Mouse (Mus musculus) retina, embryonic 14.5 days (tissue): ENCODE measurements around the gene Abl1.
A peak's percentile ranks its signal among the peaks of the same experiment; 100 is the strongest.

Experiments
- DNase-seq: peaks from one replicate; pipeline ENCODE4 v3.0.0-alpha.2; 2015; ENCODE audit warnings: low spot score

The Abl1 gene

DNA sequence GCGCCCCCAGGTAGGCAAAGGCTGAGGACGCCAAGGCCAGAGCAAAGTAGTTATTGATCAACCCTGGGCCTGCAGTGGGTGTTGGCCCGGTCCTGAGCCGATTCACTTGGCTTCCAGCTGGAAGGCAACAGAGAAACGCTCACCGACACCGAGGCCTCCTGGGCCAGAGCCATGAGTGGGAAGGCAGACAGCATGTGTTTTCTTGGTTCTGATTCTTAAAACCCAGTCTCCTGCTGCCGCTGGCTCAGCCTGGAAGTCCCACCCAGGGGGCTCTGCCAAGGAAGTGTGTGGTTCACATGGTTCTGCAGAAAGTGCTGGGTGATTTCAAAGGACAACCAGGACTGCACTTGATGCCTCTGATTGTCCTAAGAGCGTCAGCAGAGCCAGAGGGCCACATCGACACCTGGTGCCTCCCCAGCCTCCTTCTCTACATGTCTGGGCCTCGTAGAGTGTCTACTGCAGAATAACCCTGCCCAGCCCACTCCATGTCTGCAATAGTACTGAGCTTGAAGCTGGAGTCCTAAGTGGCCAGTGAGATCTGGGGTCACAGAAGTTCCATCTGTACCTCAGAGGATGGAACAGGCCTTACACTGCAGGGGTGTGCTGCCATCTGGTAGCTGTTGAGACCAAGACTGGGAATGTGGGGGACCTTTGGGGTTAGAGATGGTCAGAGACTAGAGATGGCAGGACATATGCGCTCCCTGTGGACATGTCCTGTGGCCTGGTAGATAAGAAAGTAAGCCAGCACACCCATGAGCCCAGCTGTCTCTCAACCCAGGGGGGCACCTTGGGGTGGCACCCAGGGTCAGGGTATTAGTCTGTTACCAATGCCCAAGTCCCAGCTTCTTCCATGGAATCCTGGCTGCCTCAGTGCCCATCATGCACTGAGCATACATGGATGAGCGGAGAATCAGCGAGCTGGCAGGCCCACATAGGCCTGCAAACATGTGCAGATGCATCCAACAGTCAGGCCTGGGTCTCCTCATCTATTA is 138.2 kb downstream of the Abl1 start:
- DNase-seq: no peak

DNA sequence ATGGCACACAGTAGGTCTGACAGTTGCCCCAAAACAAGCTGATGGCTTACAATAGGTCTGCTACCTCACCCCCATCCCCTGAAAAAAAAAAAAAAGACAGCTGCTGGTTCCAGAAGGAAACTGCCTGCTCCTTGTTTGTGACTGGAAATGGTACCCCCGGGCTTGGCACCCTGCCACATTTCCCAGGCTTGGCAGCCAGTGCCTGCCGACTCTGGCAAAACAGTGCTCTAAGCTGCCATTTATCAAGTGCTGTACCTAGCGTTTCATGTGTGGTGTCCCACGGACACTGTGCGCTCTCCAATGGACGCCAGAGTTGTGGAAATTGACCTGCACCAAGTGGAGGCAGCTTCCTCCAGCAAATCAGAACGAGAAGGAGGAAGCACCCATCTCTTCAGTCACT is 139.7 kb downstream of the Abl1 start:
- no peak for DNase-seq

DNA sequence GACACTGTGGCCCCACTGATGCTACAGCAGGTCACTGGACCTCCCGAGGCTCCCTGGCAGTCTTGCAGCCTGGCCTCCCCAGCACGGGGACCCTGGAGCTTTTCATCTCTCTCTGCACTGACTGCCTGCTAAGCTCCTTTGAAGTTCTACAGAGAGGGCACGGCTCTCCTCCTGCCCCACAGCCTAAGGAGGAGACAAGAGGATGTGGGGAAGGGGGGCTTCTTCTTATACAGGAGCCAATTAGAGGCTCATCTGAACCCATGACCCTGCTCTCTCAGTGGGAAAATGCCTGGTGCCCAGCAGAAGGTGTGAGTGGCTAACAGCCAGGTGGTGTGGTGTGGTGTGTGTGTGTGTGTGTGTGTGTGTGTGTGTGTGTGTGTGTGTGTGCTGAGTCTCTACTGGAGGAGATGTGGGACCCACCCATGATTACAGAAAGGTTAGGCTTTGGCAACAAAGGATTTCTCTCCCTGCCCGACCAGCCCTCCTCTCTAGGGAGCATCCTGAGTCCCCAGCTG is 140.2 kb downstream of the Abl1 start:
- DNase-seq: no peak

DNA sequence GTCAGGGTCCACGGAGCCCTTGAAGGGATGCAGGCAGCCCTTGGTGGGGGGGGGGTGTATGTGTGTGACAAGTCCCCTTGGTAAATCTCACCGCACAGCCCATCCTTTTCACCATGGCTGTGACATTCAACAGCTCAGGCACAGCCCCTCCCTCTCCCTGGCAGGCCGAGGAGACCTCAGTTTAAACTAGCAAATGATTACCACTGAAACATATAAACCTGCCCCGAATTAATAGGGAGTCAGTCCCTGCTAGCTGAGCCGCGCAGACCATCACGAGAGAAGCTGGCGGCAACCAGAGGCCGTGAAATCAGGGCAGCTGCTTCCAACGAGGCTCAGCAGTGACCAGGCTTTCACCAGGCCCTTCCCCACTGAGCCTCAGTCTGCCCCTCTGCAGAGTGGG is 147.9 kb downstream of the Abl1 start:
- no peak for DNase-seq

DNA sequence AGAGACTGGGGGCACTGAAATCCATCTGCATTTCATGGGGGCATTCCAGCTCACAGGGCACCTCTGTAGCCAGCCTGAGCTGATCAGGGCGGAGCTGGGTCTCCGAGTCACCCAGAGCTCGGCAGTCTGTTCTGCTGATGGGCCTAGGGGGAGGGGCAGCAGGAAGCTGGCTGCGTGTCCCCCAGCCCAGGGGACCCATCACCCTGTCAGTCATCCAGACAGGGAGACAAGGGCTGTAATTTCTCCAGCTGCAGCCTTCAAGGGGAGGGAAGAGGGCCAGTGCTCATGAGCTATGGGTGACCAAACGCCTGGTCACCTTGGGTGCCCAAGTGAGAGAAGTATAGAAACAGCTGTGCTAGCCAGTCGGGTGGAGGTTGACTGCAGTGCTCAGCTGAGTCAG is 148.8 kb downstream of the Abl1 start:
- no peak for DNase-seq

DNA sequence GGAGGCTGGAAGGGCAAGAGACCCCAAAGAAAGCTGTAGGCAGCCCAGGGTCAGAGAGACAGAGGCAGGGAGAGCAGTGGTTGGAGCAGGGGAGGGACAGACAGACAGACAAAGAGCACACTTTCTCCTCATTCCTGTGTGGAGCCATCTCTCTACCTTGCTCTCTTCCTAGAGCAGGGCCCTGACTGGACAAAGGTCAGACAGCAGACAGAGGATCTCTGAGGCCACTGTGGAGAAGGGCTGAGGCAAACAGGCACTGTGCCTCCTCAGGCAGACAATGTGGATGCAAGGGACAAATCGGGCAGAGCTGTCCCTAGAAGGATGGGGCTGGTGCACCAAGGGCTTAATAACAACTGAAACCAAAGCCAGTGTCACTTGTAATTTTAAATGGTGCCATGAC is 150.7 kb downstream of the Abl1 start:
- no peak for DNase-seq

DNA sequence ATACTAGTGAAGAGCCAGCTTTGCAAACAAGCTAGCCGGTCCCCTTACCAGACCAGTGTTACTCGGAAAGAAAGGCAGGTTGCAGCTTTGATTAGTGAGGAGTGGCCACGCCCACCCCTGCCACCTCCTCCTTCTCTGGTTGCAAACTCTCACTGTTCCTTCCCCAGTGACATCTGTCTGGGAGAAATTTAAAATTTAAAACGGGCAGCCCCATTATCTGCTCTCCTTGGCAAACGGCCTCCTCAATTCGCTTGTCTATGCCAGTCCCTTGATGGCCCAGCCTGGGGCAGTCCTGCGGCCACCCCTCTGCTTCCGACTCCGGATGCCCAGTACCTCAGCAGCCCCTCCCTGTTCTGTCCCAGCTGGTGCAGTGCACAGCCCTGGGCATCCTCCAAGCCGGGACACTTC is 156.6 kb downstream of the Abl1 start:
- DNase-seq: no peak

DNA sequence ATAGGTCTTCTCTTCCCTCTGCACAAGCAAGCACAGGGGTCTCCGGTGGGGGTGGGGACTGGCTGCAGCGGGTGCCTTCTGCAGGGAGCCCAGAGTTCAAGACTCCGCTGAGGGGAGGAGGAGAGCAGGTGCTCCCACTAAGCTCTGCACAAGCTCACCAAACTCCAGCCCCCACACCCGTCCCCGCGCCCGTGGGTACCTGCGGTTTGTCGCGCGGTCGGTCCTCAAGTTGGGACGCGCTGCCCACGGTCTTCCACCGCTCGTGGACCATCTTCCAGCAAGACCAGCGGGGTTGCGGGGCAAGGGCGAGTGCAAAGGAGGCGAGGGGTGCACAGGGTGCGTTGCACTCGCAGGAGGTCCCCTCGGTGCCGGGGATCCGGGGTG is 157.3 kb downstream of the Abl1 start:
- DNase-seq: no peak

DNA sequence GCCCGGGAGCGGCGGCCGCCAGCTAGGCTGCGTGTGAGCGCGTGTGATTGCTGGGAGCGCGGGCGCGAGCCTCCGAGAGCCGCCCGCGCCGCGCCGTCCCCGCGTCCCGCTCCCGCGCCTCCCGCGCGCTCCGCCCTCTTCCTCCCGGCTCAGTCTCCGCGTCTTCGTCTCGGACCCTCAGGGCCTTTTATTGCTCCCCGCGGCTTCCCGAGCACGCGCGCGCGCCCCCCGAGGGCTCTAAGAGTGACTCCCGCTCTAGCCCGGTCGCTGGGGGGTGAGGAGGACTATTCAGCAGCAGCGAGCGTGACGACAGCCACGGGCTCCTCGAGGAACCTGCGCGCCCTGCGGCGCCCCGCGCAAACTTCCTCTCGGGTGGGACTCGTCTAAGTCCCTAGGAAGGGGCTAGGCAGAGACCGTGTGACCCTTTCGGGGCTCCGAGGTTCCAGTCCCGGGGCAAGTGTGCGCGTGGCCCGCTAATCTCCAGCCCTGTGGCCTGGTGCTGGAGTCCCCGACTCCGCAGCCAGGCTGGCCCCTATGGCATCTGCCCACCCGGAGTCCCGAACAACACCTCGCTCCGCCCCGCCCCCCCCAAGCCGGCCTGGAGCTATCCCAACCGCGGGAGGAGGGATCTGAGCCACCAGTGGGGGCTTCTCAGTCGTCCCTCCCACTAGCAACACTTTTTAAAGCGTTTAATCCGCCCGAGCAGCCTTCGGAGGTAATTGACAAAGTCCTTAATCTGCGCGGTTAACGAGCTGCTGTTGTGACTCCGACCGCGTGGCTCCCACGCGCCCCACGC is 157.9 kb downstream of the Abl1 start, which contains the start of gene Fibcd1:
Gene Fibcd1, minus strand, starts transcription at position 110 of the 796 bp plus-strand sequence.
- peak; percentile 50 for DNase-seq

DNA sequence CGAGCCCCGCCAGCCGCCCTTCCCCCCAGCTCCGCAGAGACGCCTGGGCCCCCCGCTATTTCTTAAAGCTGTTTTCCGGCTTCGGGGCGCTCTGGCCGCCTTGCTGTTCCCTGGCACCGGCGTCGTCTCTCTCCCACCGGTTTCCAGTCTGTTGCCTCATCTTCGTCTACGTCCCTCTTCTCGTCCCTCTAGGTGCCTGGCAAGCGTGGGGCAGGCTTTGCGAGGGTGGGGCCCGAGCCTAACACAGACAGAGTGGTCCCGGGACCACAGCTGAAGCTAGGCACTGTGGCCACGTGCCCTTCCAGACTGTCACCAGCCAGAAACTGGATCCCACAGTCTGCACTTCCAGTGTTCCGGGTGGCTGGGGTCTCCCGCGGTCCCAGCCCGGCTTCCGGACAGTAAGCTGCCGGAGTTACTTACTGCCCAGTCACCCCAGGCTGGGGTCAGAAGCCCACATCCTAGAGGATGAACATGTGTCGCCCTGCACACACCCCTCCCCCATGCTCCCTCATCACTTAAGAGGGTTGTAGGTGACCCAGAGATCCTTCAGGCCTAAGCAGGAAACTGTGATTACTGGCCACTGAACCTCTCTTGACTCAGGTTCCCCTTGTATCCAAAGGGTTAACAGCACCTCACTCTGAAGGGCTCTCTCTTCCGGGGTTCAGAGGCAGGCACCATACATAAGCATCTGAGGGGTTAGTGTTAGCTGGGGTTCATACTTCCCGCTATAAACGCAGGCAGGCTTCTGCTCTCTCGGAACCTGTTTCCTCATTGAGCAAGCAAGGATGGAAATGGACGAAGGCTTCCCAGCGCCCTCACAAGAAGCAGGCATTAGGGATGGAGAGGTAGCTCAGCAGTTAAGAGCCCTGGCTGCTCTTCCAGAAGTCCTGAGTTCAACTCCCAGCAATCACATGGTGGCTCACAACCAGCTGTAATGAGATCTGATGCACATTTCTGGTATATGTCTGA is 158.8 kb downstream of the Abl1 start:
- DNase-seq: no peak

DNA sequence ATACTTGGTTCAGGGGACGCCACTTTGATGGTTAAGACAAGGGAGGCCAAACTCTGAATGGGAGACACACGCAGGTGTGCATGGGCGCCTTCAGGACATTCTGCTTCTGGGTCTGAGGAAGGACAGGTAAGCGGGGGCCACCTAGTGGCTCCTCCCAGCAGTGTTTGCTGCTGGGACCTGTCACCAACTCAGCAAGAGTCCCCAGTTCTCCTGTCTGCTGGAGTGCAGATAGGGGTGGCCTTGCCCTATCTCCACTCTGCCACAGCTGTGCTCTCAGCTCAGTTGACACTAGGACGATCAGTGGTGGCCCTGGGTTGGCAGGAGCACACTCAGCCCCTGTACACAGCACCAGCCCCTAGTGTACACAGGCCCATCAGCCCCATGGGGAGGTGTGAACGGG is 159.7 kb downstream of the Abl1 start:
- DNase-seq: no peak

DNA sequence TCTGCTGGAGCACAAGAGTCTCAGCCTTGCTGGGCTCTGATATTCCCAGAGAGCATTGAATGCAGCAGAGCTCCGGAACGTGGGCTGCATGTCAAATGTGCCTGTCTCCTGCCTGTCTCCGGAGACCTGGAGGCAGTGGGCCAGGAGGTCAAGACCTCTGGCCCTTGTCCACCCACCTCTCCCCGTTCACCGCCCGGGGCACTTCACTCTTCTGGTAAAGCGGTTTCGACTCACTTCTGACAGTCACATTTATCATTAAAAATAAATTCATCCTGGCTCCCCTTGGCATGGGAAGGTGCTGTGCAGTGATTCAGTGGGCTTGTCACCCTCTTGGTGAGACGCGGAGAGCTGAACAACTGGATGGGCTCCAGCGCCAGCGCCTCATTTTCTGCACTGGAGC is 162.0 kb downstream of the Abl1 start:
- DNase-seq: no peak
